Mouse (Mus musculus): ENCODE results near the gene Rapgef5. TPM values are rescaled to one million over a fixed set of nuclear protein-coding genes. Genes with fewer than 3 reads are reported as not detected.

Rapgef5 gene
- 1 to 10 TPM; 3.0 to 9.1 TPM for polyA plus RNA-seq (2017; shearing (Covaris generic))

DNA sequence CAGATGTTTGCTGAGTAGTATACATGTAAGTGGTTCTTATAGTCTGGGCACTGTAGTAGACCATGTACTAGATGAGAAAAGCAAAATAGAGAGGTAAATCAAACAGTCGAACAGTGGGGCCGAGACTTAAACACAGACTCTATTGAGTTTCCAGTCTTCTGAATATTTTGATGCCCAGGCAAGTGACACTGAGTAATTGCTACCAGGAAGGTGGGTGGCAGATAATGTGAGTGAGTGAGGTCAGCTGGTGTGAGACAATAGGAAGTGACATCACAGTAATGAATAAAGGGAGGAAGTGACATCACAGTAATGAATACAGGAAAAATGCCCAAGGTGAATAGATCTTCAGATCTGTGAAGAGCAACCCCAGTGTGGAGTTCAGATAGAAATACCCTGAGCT, at the start of gene Rapgef5:
Gene Rapgef5, plus strand, starts transcription at position 301 of the 400 bp plus-strand sequence.

DNA sequence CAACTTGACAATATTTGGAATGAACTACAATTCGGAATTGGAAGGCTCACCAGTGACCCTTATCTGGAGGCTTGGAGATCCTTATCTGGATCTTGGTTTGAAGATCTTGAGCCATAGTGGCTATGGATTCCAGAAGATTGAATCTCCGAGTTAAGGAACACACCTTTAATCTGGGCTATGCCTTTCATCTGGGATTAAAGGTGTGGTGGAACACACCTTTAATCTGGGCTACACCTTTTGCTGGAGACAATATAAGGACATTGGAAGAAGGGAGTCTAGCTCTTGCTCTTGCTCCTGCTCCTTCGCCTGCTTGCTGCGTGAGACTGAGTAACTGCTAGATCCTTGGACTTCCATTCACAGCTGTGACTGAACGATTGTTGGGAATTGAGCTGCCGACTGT, 287.7 kb downstream of the Rapgef5 start, which contains the start of gene Cdca7l:
Gene Cdca7l, plus strand, starts transcription at position 301 of the 400 bp plus-strand sequence.

Measured in activated CD4-positive, CD25-positive, alpha-beta regulatory T cell (primary cell).